Mouse (Mus musculus): ENCODE measurements around the gene Degs2. TPM values are rescaled to one million over a fixed set of nuclear protein-coding genes. Genes with fewer than 3 reads are reported as not detected.
A peak's percentile ranks its signal among the peaks of the same experiment; 100 is the strongest.

The Degs2 gene
- polyA plus RNA-seq, 1 experiment from 2014 or later, result 0.72 TPM

DNA sequence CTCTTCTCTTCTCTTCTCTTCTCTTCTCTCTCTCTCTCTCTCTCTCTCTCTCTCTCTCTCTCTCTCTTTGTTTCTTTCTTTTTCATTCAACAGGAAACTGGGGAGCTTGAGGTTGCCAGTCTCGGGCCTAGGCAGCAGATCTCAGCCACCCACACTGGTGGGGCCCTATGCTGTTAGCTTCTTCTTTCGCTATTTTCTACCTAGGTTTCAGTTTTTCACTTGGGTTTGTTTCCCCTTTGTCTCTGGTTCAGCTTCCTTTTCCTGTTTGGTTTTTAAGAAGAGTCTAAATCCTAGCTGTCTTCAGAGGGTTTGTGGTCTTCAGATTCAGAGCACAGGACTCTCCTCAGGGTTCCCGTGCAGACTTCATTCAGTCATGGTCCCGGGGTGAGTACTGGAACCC, 66.6 kb downstream of the Degs2 start:
- Histone ChIP-seq H3K4me2 (ENCODE audit: low read length) (no peak overlapping the region), H3K9ac (ENCODE audit: low read length) (no peak overlapping the region), H3K27ac (replicated peaks in 1 of 2; ENCODE audit: control insufficient read depth in 1 of 2, insufficient read depth in 1 of 2, low read depth in 2 of 2, low read length in 2 of 2) (no peak overlapping the region), H3K36me3 (ENCODE audit: control insufficient read depth, insufficient read depth, low read length) (no peaks in the 10 kb centered on the region), H3K27me3 (ENCODE audit: control insufficient read depth, insufficient read depth, low read length) (no peaks in the 10 kb centered on the region), H3K4me3 (ENCODE audit: control insufficient read depth in 1 of 2, insufficient read depth in 1 of 2, low read depth in 1 of 2, low read length in 2 of 2) (no peak overlapping the region), H3K4me1 (ENCODE audit: control insufficient read depth in 2 of 2, insufficient read depth in 2 of 2, low read length in 2 of 2) (peaks cover 11 to 36% of the 10 kb centered on the region in 2 experiments), H3K9me3 (ENCODE audit: control insufficient read depth, low read length) (no peaks in the 10 kb centered on the region)
- WGBS, result 88% methylated on average over 4 of the region's 4 CpGs
- ATAC-seq (ENCODE audit: insufficient number of reproducible peaks, insufficient read depth, low FRiP score, low read depth), result no peak

DNA sequence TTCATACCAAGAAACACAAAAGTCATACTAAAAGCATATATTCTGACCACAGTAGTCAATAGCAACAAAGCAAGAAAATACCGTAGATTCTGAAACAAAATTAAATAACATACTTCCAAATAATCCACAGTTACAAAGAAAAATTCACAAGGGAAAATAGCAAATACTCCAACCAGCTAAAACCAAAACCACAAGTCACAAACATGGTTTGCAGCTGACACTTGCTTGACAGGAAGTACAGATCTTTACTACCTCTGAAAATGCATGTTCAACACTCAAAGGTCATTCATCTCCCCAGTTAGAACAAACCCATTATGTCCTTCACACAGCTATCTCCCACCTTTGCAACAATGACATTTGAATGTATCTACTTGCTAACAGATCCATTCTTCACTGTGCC, 68.1 kb downstream of the Degs2 start:
- no peak for ATAC-seq (ENCODE audit: insufficient number of reproducible peaks, insufficient read depth, low FRiP score, low read depth)
- Histone ChIP-seq H3K27ac (replicated peaks in 1 of 2; ENCODE audit: control insufficient read depth in 1 of 2, insufficient read depth in 1 of 2, low read depth in 2 of 2, low read length in 2 of 2) (no peak overlapping the region), H3K4me3 (ENCODE audit: control insufficient read depth in 1 of 2, insufficient read depth in 1 of 2, low read depth in 1 of 2, low read length in 2 of 2) (no peak overlapping the region), H3K27me3 (ENCODE audit: control insufficient read depth, insufficient read depth, low read length) (no peaks in the 10 kb centered on the region), H3K9ac (ENCODE audit: low read length) (no peak overlapping the region), H3K9me3 (ENCODE audit: control insufficient read depth, low read length) (no peaks in the 10 kb centered on the region), H3K4me2 (ENCODE audit: low read length) (no peak overlapping the region), H3K36me3 (ENCODE audit: control insufficient read depth, insufficient read depth, low read length) (no peaks in the 10 kb centered on the region), H3K4me1 (ENCODE audit: control insufficient read depth in 2 of 2, insufficient read depth in 2 of 2, low read length in 2 of 2) (peaks cover 10 to 37% of the 10 kb centered on the region in 2 experiments)
- 98% methylated on average over 1 of the region's 1 CpGs for WGBS

DNA sequence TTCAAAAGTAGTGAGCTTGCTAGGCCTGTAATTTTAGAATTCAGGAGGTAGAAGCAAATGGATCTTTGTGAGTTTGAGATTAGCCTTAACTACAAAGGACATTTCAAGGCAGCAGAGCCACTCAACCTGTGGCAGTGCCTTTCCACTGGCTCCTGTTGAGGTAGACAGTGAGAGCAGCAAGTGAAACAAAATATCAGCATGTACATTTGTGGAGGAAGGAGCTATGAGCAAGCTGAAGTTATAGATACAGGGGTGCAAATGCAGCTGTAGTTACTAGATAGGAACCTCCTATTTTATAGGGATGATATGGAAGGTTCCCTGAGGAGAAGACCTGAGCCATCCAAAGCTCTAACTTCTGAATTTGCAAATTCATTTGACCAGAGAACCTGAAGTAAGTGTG, 69.6 kb downstream of the Degs2 start:
- no peak for ATAC-seq (ENCODE audit: insufficient number of reproducible peaks, insufficient read depth, low FRiP score, low read depth)
- Histone ChIP-seq H3K4me3 (ENCODE audit: control insufficient read depth in 1 of 2, insufficient read depth in 1 of 2, low read depth in 1 of 2, low read length in 2 of 2) (no peak overlapping the region), H3K4me2 (ENCODE audit: low read length) (no peak overlapping the region), H3K4me1 (ENCODE audit: control insufficient read depth in 2 of 2, insufficient read depth in 2 of 2, low read length in 2 of 2) (peaks cover 5 to 24% of the 10 kb centered on the region in 2 experiments), H3K36me3 (ENCODE audit: control insufficient read depth, insufficient read depth, low read length) (no peaks in the 10 kb centered on the region), H3K9ac (ENCODE audit: low read length) (no peak overlapping the region), H3K9me3 (ENCODE audit: control insufficient read depth, low read length) (no peaks in the 10 kb centered on the region), H3K27ac (replicated peaks in 1 of 2; ENCODE audit: control insufficient read depth in 1 of 2, insufficient read depth in 1 of 2, low read depth in 2 of 2, low read length in 2 of 2) (no peak overlapping the region), H3K27me3 (ENCODE audit: control insufficient read depth, insufficient read depth, low read length) (no peaks in the 10 kb centered on the region)

DNA sequence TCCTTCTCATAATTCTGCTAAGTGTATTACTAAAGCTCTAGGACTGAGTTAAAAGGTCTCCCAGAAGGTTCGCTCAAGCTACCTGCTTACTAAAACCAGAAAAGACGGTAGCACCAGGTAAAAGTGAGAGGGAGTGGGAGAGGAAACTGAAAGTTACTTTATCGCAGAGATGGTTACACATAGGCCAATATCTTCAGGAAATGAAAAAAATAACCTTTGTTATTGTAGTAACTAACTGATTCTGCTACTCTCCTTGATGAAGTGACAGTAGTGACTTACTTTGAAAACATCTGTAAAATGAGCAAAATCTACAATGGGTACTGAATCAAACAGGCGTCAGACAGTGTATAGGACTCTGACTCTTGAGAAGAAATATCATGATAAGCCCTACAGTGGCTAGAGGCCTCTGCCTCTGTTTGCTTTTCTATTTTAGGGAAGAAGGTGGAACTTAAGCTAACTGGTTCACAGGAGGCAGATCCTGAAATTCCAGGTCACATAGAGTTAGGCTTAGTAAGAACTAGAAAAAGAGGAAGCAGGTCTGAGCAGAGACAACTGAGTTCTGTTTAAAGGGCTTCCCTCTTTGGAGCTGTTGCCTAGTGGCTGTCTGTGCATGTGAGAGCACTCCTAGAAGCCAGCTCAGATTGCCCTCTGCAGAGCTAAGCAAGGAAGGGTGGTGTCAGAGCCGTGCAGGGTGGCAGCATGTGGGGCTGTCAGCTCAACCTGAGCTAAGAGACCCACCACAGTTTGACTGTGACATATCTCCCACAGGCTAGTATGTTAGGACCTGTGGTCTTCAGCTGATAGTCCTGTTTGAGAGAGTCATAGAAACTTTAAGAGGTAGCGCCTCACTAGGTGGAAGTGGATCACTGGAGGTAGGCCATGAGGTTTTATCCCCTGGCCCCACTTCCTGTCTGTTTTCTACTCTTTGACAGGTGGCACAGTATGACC, 71.1 kb downstream of the Degs2 start:
- no peak overlapping the region for H3K9ac ChIP-seq (ENCODE audit: low read length)
- H3K9me3 ChIP-seq (ENCODE audit: control insufficient read depth, low read length), result no peaks in the 10 kb centered on the region
- H3K4me3 ChIP-seq (ENCODE audit: control insufficient read depth in 1 of 2, insufficient read depth in 1 of 2, low read depth in 1 of 2, low read length in 2 of 2), result no peak overlapping the region
- H3K4me2 ChIP-seq (ENCODE audit: low read length), result no peak overlapping the region
- H3K27me3 ChIP-seq (ENCODE audit: control insufficient read depth, insufficient read depth, low read length), result no peaks in the 10 kb centered on the region
- H3K27ac ChIP-seq (replicated peaks in 1 of 2; ENCODE audit: control insufficient read depth in 1 of 2, insufficient read depth in 1 of 2, low read depth in 2 of 2, low read length in 2 of 2), result 0 out of 4 replicates have a peak overlapping the region, but pooled peaks of 1 of the 2 experiments have one; percentile 12
- ATAC-seq (ENCODE audit: insufficient number of reproducible peaks, insufficient read depth, low FRiP score, low read depth), result no peak; the same call in 1 of the 2 replicates
- H3K36me3 ChIP-seq (ENCODE audit: control insufficient read depth, insufficient read depth, low read length), result no peaks in the 10 kb centered on the region
- H3K4me1 ChIP-seq (ENCODE audit: control insufficient read depth in 2 of 2, insufficient read depth in 2 of 2, low read length in 2 of 2), result peaks cover 0 to 18% of the 10 kb centered on the region in 2 experiments; a peak in 3 of 4 replicates
- WGBS, result 60% methylated on average over 6 of the region's 6 CpGs

DNA sequence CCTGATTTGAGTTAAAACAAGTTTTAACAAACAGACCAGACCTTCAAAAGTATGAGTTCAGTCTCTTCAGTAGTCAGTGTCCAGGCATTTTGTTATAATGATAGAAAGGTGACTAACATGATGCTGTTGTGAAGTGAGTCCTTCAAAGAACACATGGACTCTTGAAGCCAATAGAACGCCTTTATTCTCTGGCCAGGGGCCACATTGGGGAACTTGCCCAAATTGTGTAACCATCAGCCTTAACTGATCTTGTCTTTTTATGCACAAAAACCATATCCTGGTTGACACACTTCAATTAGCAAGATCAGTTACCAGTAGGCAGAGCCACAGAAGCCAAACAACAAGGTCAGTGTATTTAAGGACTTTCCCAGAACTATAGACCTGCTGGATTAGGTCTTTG, 72.6 kb downstream of the Degs2 start:
- no peak for ATAC-seq (ENCODE audit: insufficient number of reproducible peaks, insufficient read depth, low FRiP score, low read depth)
- 83% methylated on average over 1 of the region's 1 CpGs for WGBS
- Histone ChIP-seq H3K36me3 (ENCODE audit: control insufficient read depth, insufficient read depth, low read length) (no peaks in the 10 kb centered on the region), H3K27me3 (ENCODE audit: control insufficient read depth, insufficient read depth, low read length) (no peaks in the 10 kb centered on the region), H3K27ac (replicated peaks in 1 of 2; ENCODE audit: control insufficient read depth in 1 of 2, insufficient read depth in 1 of 2, low read depth in 2 of 2, low read length in 2 of 2) (no peak overlapping the region), H3K4me3 (ENCODE audit: control insufficient read depth in 1 of 2, insufficient read depth in 1 of 2, low read depth in 1 of 2, low read length in 2 of 2) (no peak overlapping the region), H3K4me2 (ENCODE audit: low read length) (no peak overlapping the region), H3K9ac (ENCODE audit: low read length) (no peak overlapping the region), H3K4me1 (ENCODE audit: control insufficient read depth in 2 of 2, insufficient read depth in 2 of 2, low read length in 2 of 2) (peaks cover 0 to 18% of the 10 kb centered on the region in 2 experiments; a peak in 3 of 4 replicates), H3K9me3 (ENCODE audit: control insufficient read depth, low read length) (no peaks in the 10 kb centered on the region)

MicroRNAs within 50 kb of the gene (microRNA counts, 519-probe panel; counts per million panel counts)
- 5,743 counts per million, percentile 87 among the panel's probes with 10 or more counts for microRNA mmu-miR-342-3p
- microRNA mmu-miR-342-5p, result 322 counts per million, percentile 70 among the panel's probes with 10 or more counts

Small RNA genes lying within 50 kb of the gene (microRNA-seq; reads per million reads assigned to microRNA genes)
- gene Gm23872 (not detected), gene Mir342 (3,857 reads per million, percentile 90 among the genes with 10 or more reads in this experiment)

Other genes with a start within 250 kb of the Degs2 start
- 57.1 and 57.9 TPM in 2 replicates for gene Evl, start 147.6 kb downstream of the Degs2 start, polyA plus RNA-seq (2014; fragmentation: Nextera tagmentation; extraction: Ambion mirVana)
- gene Yy1, start 90.7 kb upstream of the Degs2 start, polyA plus RNA-seq (2014; fragmentation: Nextera tagmentation; extraction: Ambion mirVana), result 13.7 and 14.4 TPM in 2 replicates
- gene Slc25a29, start 133.6 kb upstream of the Degs2 start, polyA plus RNA-seq (2014; fragmentation: Nextera tagmentation; extraction: Ambion mirVana), result 2.5 and 2.7 TPM in 2 replicates
- 4.2 and 4.6 TPM in 2 replicates for gene Slc25a47, start 133.7 kb upstream of the Degs2 start, polyA plus RNA-seq (2014; fragmentation: Nextera tagmentation; extraction: Ambion mirVana)
- 5.0 TPM in 2 replicates for gene Wdr25, start 191.3 kb upstream of the Degs2 start, polyA plus RNA-seq (2014; fragmentation: Nextera tagmentation; extraction: Ambion mirVana)
- 57.0 and 60.5 TPM in 2 replicates for gene Wars, start 191.9 kb upstream of the Degs2 start, polyA plus RNA-seq (2014; fragmentation: Nextera tagmentation; extraction: Ambion mirVana)